Mouse (Mus musculus) bone marrow, adult 2 months (tissue): ENCODE results near the gene Gm49358.

Experiments used
- CTCF ChIP-seq: fragments of 200-500 bp; IDR thresholded peaks from 2 replicates; pipeline ENCODE4 v1.5.1; 2011; ENCODE audit warnings: low read length, control low read depth; ENCODE audit not compliant: control insufficient read depth, insufficient read depth
- POLR2A ChIP-seq: fragments of 200-500 bp; IDR thresholded peaks from 2 replicates; pipeline ENCODE4 v1.6.1; 2011; ENCODE audit warnings: low read depth, mild to moderate bottlenecking, control low read depth, low read length, borderline replicate concordance; ENCODE audit not compliant: control insufficient read depth

DNA sequence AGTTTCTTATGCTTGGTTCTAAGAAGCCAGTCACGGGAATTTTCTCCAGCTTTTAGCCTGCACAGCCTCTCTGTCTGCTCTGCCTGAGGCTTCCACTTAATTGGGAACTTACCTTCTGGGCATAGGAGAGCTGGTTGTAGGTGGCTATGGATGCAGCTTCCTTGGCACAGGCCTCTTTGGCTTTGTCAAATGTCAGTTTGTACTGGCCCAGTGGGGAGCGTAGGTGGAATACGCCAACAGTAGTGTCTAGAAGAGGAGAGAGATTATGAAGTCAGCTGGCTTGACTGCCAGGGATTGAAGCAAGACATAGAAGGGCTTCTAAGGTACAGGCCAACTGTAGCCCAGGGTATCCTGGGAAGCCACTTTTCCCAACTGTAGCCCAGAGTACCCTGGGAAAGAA, 89.7 kb downstream of the Gm49358 start:
- no peak for TF ChIP-seq CTCF
- no peak for TF ChIP-seq POLR2A
